Mouse (Mus musculus) neural tube, embryonic 15.5 days (tissue): ENCODE data around the gene Kncn. TPM values are rescaled to one million over a fixed set of nuclear protein-coding genes. Genes with fewer than 3 reads are reported as not detected.

ENCODE experiments used
- ATAC-seq: fragments of 200-750 bp; cut with Nextera tagmentation; 2 replicates; pipeline ENCODE4 v1.8.0; 2017; ENCODE audit warnings: mild to moderate bottlenecking, moderate TSS enrichment, moderate library complexity; ENCODE audit not compliant: low FRiP score
- H3K27ac ChIP-seq: fragments of 300-500 bp; sonication (generic); replicated peaks from 2 replicates; pipeline ENCODE4 v1.5.1; 2015; ENCODE audit warnings: mild to moderate bottlenecking, inconsistent platforms
- H3K27me3 ChIP-seq: fragments of 300-500 bp; sonication (generic); replicated peaks from 2 replicates; pipeline ENCODE4 v1.6.1; 2015; ENCODE audit warnings: inconsistent platforms
- H3K36me3 ChIP-seq: fragments of 300-500 bp; sonication (generic); 2 replicates; pipeline ENCODE4 v1.6.1; 2015; ENCODE audit warnings: inconsistent platforms
- H3K4me1 ChIP-seq: fragments of 300-500 bp; sonication (generic); 2 replicates; pipeline ENCODE4 v1.6.1; 2015; ENCODE audit warnings: inconsistent platforms
- H3K4me2 ChIP-seq: fragments of 300-500 bp; sonication (generic); 2 replicates; pipeline ENCODE4 v1.6.1; 2015; ENCODE audit warnings: inconsistent platforms, mild to moderate bottlenecking, moderate library complexity
- H3K4me3 ChIP-seq: fragments of 300-500 bp; sonication (generic); replicated peaks from 2 replicates; pipeline ENCODE4 v1.5.1; 2015; ENCODE audit warnings: mild to moderate bottlenecking, inconsistent platforms
- H3K9ac ChIP-seq: fragments of 300-500 bp; sonication (generic); replicated peaks from 2 replicates; pipeline ENCODE4 v1.6.1; 2015; ENCODE audit warnings: mild to moderate bottlenecking, inconsistent platforms
- H3K9me3 ChIP-seq: fragments of 300-500 bp; sonication (generic); replicated peaks from 2 replicates; pipeline ENCODE4 v1.6.1; 2016; ENCODE audit warnings: inconsistent platforms
- WGBS: fragments of 180-500 bp; shearing (Covaris S2); methylation state at CpG from one replicate; pipeline ENCODE4 v1.1.7; 2015; ENCODE audit warnings: mixed read lengths; 5-methylcytosine and 5-hydroxymethylcytosine counted together
- polyA plus RNA-seq: library from polyadenylated mRNA; unstranded; fragments of >200 nt; fragmentation: Nextera tagmentation; extraction: Ambion mirVana; gene quantifications from 2 replicates; pipeline ENCODE4 v1.2.1, GENCODE M21; 2015

The Kncn gene
- polyA plus RNA-seq, 1 experiment from 2014 or later: 0.12 TPM

- no peak overlapping the region for H3K4me3 ChIP-seq
- no peak overlapping the region for H3K27ac ChIP-seq
- no peaks in the 10 kb centered on the region for H3K9me3 ChIP-seq
- no peaks in the 10 kb centered on the region for H3K36me3 ChIP-seq
- peaks cover 84% of the 10 kb centered on the region for H3K27me3 ChIP-seq
- 94% methylated on average over 3 of the region's 3 CpGs for WGBS
- no peak for ATAC-seq
- no peak overlapping the region for H3K9ac ChIP-seq
- H3K4me1 ChIP-seq: peaks cover 7% of the 10 kb centered on the region
- H3K4me2 ChIP-seq: no peak overlapping the region
Measured at GRCm38 (mm10) chr4:115906791-115907190, 22.6 kb downstream of the Kncn start.

GRCm38 (mm10) chr4:115907994-115908393 lies 23.8 kb downstream of the Kncn start:
- WGBS: 77% methylated on average over 1 of the region's 1 CpGs
- Histone ChIP-seq H3K4me1 (peaks cover 7% of the 10 kb centered on the region), H3K36me3 (no peaks in the 10 kb centered on the region), H3K9ac (no peak overlapping the region), H3K27ac (no peak overlapping the region), H3K27me3 (peaks cover 86% of the 10 kb centered on the region), H3K9me3 (no peaks in the 10 kb centered on the region), H3K4me3 (no peak overlapping the region), H3K4me2 (no peak overlapping the region)
- ATAC-seq: no peak

- peaks cover 87% of the 10 kb centered on the region for H3K27me3 ChIP-seq
- peaks cover 7% of the 10 kb centered on the region for H3K4me1 ChIP-seq
- no peaks in the 10 kb centered on the region for H3K9me3 ChIP-seq
- H3K27ac ChIP-seq: no peak overlapping the region
- H3K4me3 ChIP-seq: no peak overlapping the region
- H3K36me3 ChIP-seq: no peaks in the 10 kb centered on the region
- H3K4me2 ChIP-seq: no peak overlapping the region
- 25% methylated on average over 7 of the region's 7 CpGs for WGBS
- ATAC-seq: no peak
- H3K9ac ChIP-seq: no peak overlapping the region
Measured at GRCm38 (mm10) chr4:115908641-115909040, 24.4 kb downstream of the Kncn start.

GRCm38 (mm10) chr4:115911586-115911985 lies 27.4 kb downstream of the Kncn start:
- Histone ChIP-seq H3K9me3 (no peaks in the 10 kb centered on the region), H3K4me3 (no peak overlapping the region), H3K4me1 (no peaks in the 10 kb centered on the region), H3K4me2 (no peak overlapping the region), H3K36me3 (no peaks in the 10 kb centered on the region), H3K27me3 (peaks cover 80% of the 10 kb centered on the region), H3K9ac (no peak overlapping the region), H3K27ac (no peak overlapping the region)
- ATAC-seq: no peak
- 11% methylated on average over 4 of the region's 4 CpGs for WGBS

GRCm38 (mm10) chr4:115919911-115920310 lies 35.7 kb downstream of the Kncn start:
- Histone ChIP-seq H3K4me1 (0 out of 2 replicates have a peak, but pooled peaks cover 8% of the 10 kb centered on the region), H3K9me3 (no peaks in the 10 kb centered on the region), H3K4me2 (no peak overlapping the region), H3K9ac (no peak overlapping the region), H3K27me3 (peaks cover 73% of the 10 kb centered on the region), H3K27ac (no peak overlapping the region), H3K36me3 (no peaks in the 10 kb centered on the region), H3K4me3 (no peak overlapping the region)
- WGBS: 82% methylated on average over 16 of the region's 16 CpGs
- ATAC-seq: no peak

- H3K4me1 ChIP-seq: 0 out of 2 replicates have a peak, but pooled peaks cover 8% of the 10 kb centered on the region
- H3K9ac ChIP-seq: no peak overlapping the region
- H3K27me3 ChIP-seq: peaks cover 59% of the 10 kb centered on the region
- H3K36me3 ChIP-seq: no peaks in the 10 kb centered on the region
- H3K27ac ChIP-seq: no peak overlapping the region
- 90% methylated on average over 5 of the region's 5 CpGs for WGBS
- ATAC-seq: no peak
- no peak overlapping the region for H3K4me3 ChIP-seq
- H3K4me2 ChIP-seq: no peak overlapping the region
- H3K9me3 ChIP-seq: no peaks in the 10 kb centered on the region
Measured at GRCm38 (mm10) chr4:115922688-115923087, 38.5 kb downstream of the Kncn start.

- Histone ChIP-seq H3K27me3 (peaks cover 59% of the 10 kb centered on the region), H3K4me3 (no peak overlapping the region), H3K36me3 (no peaks in the 10 kb centered on the region), H3K4me1 (0 out of 2 replicates have a peak, but pooled peaks cover 4% of the 10 kb centered on the region), H3K9me3 (no peaks in the 10 kb centered on the region), H3K9ac (no peak overlapping the region), H3K4me2 (no peak overlapping the region), H3K27ac (no peak overlapping the region)
- WGBS: 67% methylated on average over 16 of the region's 16 CpGs
- ATAC-seq: no peak
Measured at GRCm38 (mm10) chr4:115923262-115923880, 39.2 kb downstream of the Kncn start.

GRCm38 (mm10) chr4:115927637-115928036 lies 43.4 kb downstream of the Kncn start:
- no peak for ATAC-seq
- Histone ChIP-seq H3K4me2 (no peak overlapping the region), H3K27ac (no peak overlapping the region), H3K9ac (no peak overlapping the region), H3K4me1 (0 out of 2 replicates have a peak, but pooled peaks cover 9% of the 10 kb centered on the region), H3K27me3 (peaks cover 69% of the 10 kb centered on the region), H3K4me3 (no peak overlapping the region), H3K9me3 (no peaks in the 10 kb centered on the region), H3K36me3 (no peaks in the 10 kb centered on the region)
- 57% methylated on average over 7 of the region's 7 CpGs for WGBS

- Histone ChIP-seq H3K4me2 (no peak overlapping the region), H3K27ac (no peak overlapping the region), H3K9ac (no peak overlapping the region), H3K4me3 (no peak overlapping the region), H3K27me3 (peaks cover 90% of the 10 kb centered on the region), H3K36me3 (no peaks in the 10 kb centered on the region), H3K9me3 (no peaks in the 10 kb centered on the region), H3K4me1 (peaks cover 13% of the 10 kb centered on the region)
- 37% methylated on average over 13 of the region's 13 CpGs for WGBS
- ATAC-seq: no peak
Measured at GRCm38 (mm10) chr4:115931556-115932088, 47.4 kb downstream of the Kncn start.

GRCm38 (mm10) chr4:115935835-115936581 lies 51.8 kb downstream of the Kncn start:
- under 1% methylated on average over 36 of the region's 36 CpGs for WGBS
- Histone ChIP-seq H3K9me3 (no peaks in the 10 kb centered on the region), H3K4me3 (no peak overlapping the region), H3K27me3 (peaks cover 88% of the 10 kb centered on the region), H3K4me2 (0 out of 2 replicates have a peak overlapping the region, but pooled peaks have one; percentile 5), H3K9ac (no peak overlapping the region), H3K4me1 (peaks cover 27% of the 10 kb centered on the region), H3K27ac (no peak overlapping the region), H3K36me3 (no peaks in the 10 kb centered on the region)
- no peak; the same call in 1 of the 2 replicates for ATAC-seq

- Histone ChIP-seq H3K4me1 (peaks cover 26% of the 10 kb centered on the region), H3K9me3 (no peaks in the 10 kb centered on the region), H3K27me3 (peaks cover 88% of the 10 kb centered on the region), H3K27ac (no peak overlapping the region), H3K36me3 (no peaks in the 10 kb centered on the region), H3K4me3 (no peak overlapping the region), H3K9ac (no peak overlapping the region), H3K4me2 (no peak overlapping the region)
- 1% methylated on average over 20 of the region's 20 CpGs for WGBS
- no peak for ATAC-seq
Measured at GRCm38 (mm10) chr4:115936646-115937045, 52.4 kb downstream of the Kncn start.
